Mouse (Mus musculus) heart, embryonic 14.5 days (tissue): ENCODE measurements around the gene Ltbr. TPM values are rescaled to one million over a fixed set of nuclear protein-coding genes. Genes with fewer than 3 reads are reported as not detected.

Experiments used
- ATAC-seq: fragments of 200-750 bp; cut with Nextera tagmentation; 2 replicates; pipeline ENCODE4 v1.8.0; 2017; ENCODE audit warnings: low read depth, moderate TSS enrichment; ENCODE audit not compliant: insufficient number of reproducible peaks, insufficient read depth, low FRiP score
- H3K27ac ChIP-seq, 2 experiments: fragments of 200-500 bp in 1 of 2; fragments of 300-500 bp in 1 of 2; sonication (generic) in 1 of 2; replicated peaks in 1 of 2; 2 replicates each; pipeline ENCODE4 v1.5.1; 2012 to 2014; ENCODE audit warnings: low read depth in 2 of 2, low read length in 2 of 2, control low read depth in 1 of 2, mild to moderate bottlenecking in 1 of 2, mixed read lengths in 1 of 2; ENCODE audit not compliant: control insufficient read depth in 1 of 2, insufficient read depth in 1 of 2
- H3K27me3 ChIP-seq: fragments of 300-500 bp; sonication (generic); 2 replicates; pipeline ENCODE4 v1.6.1; 2014; ENCODE audit warnings: mild to moderate bottlenecking, low read length, control low read depth; ENCODE audit not compliant: control insufficient read depth, insufficient read depth
- H3K36me3 ChIP-seq: fragments of 300-500 bp; sonication (generic); 2 replicates; pipeline ENCODE4 v1.6.1; 2014; ENCODE audit warnings: mild to moderate bottlenecking, control low read depth, low read length, mixed read lengths; ENCODE audit not compliant: control insufficient read depth, insufficient read depth
- H3K4me1 ChIP-seq, 2 experiments: fragments of 200-500 bp in 1 of 2; fragments of 300-500 bp in 1 of 2; sonication (generic) in 1 of 2; 2 replicates each; pipeline ENCODE4 v1.6.1; 2012 to 2014; ENCODE audit warnings: low read length in 2 of 2, control low read depth in 1 of 2, mixed read lengths in 1 of 2; ENCODE audit not compliant: control insufficient read depth in 2 of 2, insufficient read depth in 2 of 2
- H3K4me2 ChIP-seq: fragments of 300-500 bp; sonication (generic); 2 replicates; pipeline ENCODE4 v1.6.1; 2014; ENCODE audit warnings: mild to moderate bottlenecking, low read length
- H3K4me3 ChIP-seq, 2 experiments: fragments of 200-500 bp in 1 of 2; fragments of 300-500 bp in 1 of 2; sonication (generic) in 1 of 2; 2 replicates each; pipeline ENCODE4 v1.5.1; 2012 to 2014; ENCODE audit warnings: low read length in 2 of 2, mild to moderate bottlenecking in 2 of 2, control low read depth in 1 of 2, low read depth in 1 of 2, moderate library complexity in 1 of 2; ENCODE audit not compliant: control insufficient read depth in 1 of 2, insufficient read depth in 1 of 2
- H3K9ac ChIP-seq: fragments of 300-500 bp; sonication (generic); 2 replicates; pipeline ENCODE4 v1.6.1; 2014; ENCODE audit warnings: mild to moderate bottlenecking, low read length
- H3K9me3 ChIP-seq: fragments of 300-500 bp; sonication (generic); 2 replicates; pipeline ENCODE4 v1.6.1; 2016; ENCODE audit warnings: low read length, control low read depth; ENCODE audit not compliant: control insufficient read depth
- WGBS: fragments of 180-500 bp; shearing (Covaris S2); extraction: QIAGEN DNeasy Blood & Tissue Kit; methylation state at CpG from one replicate; pipeline ENCODE4 v1.1.7; 2014; 5-methylcytosine and 5-hydroxymethylcytosine counted together
- polyA plus RNA-seq: library from polyadenylated mRNA; unstranded; fragments of >200 nt; fragmentation: Nextera tagmentation; extraction: Ambion mirVana; gene quantifications from 2 replicates; pipeline ENCODE4 v1.2.1, GENCODE M21; 2014

Ltbr gene
- polyA plus RNA-seq, 1 experiment from 2014 or later: 41.5 TPM

GRCm38 (mm10) chr6:125318981-125319918 lies 5.6 kb upstream of the Ltbr start:
- no peak for ATAC-seq
- Histone ChIP-seq H3K9me3 (no peaks in the 10 kb centered on the region), H3K36me3 (no peaks in the 10 kb centered on the region), H3K27ac (no peak overlapping the region), H3K4me3 (no peak overlapping the region), H3K4me1 (peaks cover 6 to 10% of the 10 kb centered on the region in 2 experiments; a peak in 3 of 4 replicates), H3K27me3 (peaks cover 43% of the 10 kb centered on the region), H3K4me2 (no peak overlapping the region), H3K9ac (no peak overlapping the region)
- WGBS: 64% methylated on average over 15 of the region's 15 CpGs

DNA sequence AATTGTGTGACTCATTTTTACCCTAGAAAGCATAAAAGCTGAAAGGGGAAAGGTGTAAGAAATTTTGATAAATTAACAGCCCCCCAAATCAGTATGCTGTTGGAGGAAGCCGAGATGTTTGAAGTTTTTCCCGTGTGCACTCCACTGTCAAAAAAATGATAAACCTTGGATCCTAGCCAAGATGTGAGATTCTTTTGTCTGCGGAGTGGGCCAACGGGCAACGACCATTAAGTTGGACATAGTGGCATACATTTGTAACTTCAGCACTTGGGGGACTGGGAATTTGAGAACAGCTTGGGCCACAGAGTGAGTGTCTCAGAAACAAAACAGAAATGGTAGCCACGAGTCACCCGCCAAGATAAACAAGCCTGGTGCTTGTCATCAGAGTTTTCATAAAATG lies 3.4 kb upstream of the Ltbr start:
- peaks cover 20 to 23% of the 10 kb centered on the region in 2 experiments for H3K4me1 ChIP-seq
- H3K36me3 ChIP-seq: no peaks in the 10 kb centered on the region; the same call in 1 of the 2 replicates
- H3K27me3 ChIP-seq: peaks cover 26% of the 10 kb centered on the region
- H3K4me2 ChIP-seq: no peak overlapping the region
- H3K9ac ChIP-seq: no peak overlapping the region
- no peak overlapping the region for H3K4me3 ChIP-seq
- no peak overlapping the region for H3K27ac ChIP-seq
- no peaks in the 10 kb centered on the region for H3K9me3 ChIP-seq
- ATAC-seq: no peak
- 17% methylated on average over 7 of the region's 7 CpGs for WGBS

GRCm38 (mm10) chr6:125314746-125315145 lies 1.1 kb upstream of the Ltbr start:
- Histone ChIP-seq H3K36me3 (peaks cover 21% of the 10 kb centered on the region), H3K27ac (no peak overlapping the region), H3K4me3 (no peak overlapping the region), H3K4me2 (no peak overlapping the region), H3K27me3 (peaks cover 3% of the 10 kb centered on the region), H3K9ac (no peak overlapping the region), H3K9me3 (no peaks in the 10 kb centered on the region), H3K4me1 (peaks cover 24 to 28% of the 10 kb centered on the region in 2 experiments)
- WGBS: 81% methylated on average over 6 of the region's 6 CpGs
- ATAC-seq: no peak

- Histone ChIP-seq H3K4me3 (peak overlapping the region; percentile 62 to 68), H3K27ac (peak overlapping the region; percentile 4 to 73; a peak in 3 of 4 replicates), H3K4me1 (peaks cover 24 to 30% of the 10 kb centered on the region in 2 experiments), H3K27me3 (no peaks in the 10 kb centered on the region), H3K4me2 (peak overlapping the region; percentile 74), H3K9me3 (no peaks in the 10 kb centered on the region), H3K36me3 (peaks cover 26% of the 10 kb centered on the region), H3K9ac (peak overlapping the region; percentile 94)
- WGBS: 58% methylated on average over 7 of the region's 7 CpGs
- 0 out of 2 replicates have a peak, but pooled peaks have one; percentile 4 for ATAC-seq
Measured at GRCm38 (mm10) chr6:125314231-125314563, 512 bp upstream of the Ltbr start.

DNA sequence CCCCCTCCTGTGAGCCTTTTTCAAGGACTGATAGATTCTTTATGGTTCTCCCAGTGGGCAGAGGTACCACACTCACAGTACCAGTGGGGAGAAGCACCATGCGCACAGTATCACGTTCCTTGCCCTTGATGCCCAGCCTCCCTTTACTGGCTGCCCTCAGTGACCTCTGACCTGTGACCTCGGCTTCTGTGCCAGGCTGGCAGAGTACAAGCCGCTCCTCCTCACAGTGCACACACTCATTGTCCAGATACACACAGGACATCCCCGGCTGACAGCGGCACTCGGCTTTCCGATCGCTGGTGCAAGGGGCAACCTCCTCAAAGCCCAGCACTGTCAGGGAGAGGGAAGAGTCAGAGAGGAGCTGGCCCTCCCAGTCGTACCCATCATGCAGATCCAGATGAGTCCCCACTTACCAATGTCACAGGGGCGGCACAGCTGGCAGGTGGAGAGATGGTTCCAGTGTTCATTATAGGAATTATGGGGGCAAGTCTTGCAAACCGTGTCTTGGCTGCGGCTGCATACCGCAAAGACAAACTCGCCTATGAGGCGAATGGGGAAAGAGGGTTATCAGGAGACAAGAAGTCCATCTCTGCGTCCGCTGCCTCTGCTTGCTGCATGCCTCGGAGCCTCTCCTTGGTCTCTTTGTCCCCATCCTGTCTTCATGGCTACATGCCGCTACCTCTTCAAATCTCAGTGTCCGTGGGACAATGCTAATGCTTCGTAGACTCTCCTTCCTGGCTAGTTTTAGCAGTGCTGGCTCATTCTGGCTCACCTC lies 917 bp downstream of the Ltbr start:
- Histone ChIP-seq H3K27me3 (no peaks in the 10 kb centered on the region), H3K4me2 (peak overlapping the region; percentile 74), H3K4me1 (peaks cover 24 to 32% of the 10 kb centered on the region in 2 experiments), H3K36me3 (peaks cover 40% of the 10 kb centered on the region), H3K9ac (peak overlapping the region; percentile 94), H3K9me3 (no peaks in the 10 kb centered on the region), H3K27ac (peak overlapping the region; percentile 46 to 73), H3K4me3 (peak overlapping the region; percentile 62 to 68)
- ATAC-seq: no peak
- WGBS: 41% methylated on average over 22 of the region's 22 CpGs

DNA sequence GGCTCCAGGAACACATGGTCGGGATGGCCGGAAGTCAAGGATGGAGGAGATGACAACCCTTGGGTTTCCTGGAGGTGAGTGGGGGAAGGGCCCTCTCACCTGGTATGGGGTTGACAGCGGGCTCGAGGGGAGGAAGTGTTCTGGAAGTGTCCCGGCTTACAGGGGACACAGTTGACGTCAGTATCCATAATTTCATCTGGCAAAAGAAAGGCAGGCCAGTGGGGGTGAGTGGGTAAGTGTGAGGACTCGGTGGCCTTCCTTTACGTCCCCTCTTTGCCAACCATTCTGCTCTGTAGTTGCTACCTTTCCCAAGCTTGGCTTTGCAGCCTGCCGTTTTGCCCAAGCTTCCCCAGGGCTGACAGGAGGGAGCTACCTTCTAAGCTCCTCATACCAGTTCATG lies 1.5 kb downstream of the Ltbr start:
- peak overlapping the region; percentile 94 for H3K9ac ChIP-seq
- H3K27me3 ChIP-seq: no peaks in the 10 kb centered on the region
- WGBS: 76% methylated on average over 9 of the region's 9 CpGs
- peaks cover 21 to 29% of the 10 kb centered on the region in 2 experiments for H3K4me1 ChIP-seq
- H3K36me3 ChIP-seq: peaks cover 44% of the 10 kb centered on the region
- no peak overlapping the region for H3K27ac ChIP-seq
- H3K9me3 ChIP-seq: no peaks in the 10 kb centered on the region
- peak overlapping the region; percentile 62 to 68 for H3K4me3 ChIP-seq
- ATAC-seq: no peak
- H3K4me2 ChIP-seq: peak overlapping the region; percentile 74

DNA sequence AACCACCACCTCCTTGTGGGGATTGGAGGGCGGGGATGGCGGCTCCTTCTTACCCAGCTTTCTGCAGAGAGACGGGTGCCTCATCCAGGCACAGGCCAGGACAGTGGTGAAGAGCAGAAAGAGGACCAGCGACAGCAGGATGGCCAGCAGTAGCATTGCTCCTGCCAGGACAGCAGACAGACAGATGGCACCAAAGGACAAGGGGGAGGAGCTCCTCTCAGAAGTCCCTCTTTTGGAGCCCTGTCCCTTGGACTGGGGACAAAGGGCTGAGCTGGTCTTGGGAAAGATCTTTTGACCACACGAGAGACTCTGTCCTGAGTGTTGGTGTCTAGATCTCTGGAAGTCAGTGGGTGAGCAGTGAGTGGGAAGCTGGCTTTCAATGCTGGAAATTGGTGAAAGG lies 4.3 kb downstream of the Ltbr start:
- no peaks in the 10 kb centered on the region for H3K27me3 ChIP-seq
- WGBS: 47% methylated on average over 5 of the region's 5 CpGs
- H3K4me2 ChIP-seq: 0 out of 2 replicates have a peak overlapping the region, but pooled peaks have one; percentile 2
- no peak overlapping the region for H3K27ac ChIP-seq
- no peak overlapping the region for H3K9ac ChIP-seq
- no peak overlapping the region for H3K4me3 ChIP-seq
- no peak for ATAC-seq
- H3K4me1 ChIP-seq: peaks cover 18 to 28% of the 10 kb centered on the region in 2 experiments
- peaks cover 56% of the 10 kb centered on the region for H3K36me3 ChIP-seq
- no peaks in the 10 kb centered on the region for H3K9me3 ChIP-seq
